ENCODE assay signal across 12 mouse cellular contexts in genomic region chr14:30530726-30531269, GRCm38 (mm10). TPM values are rescaled to one million over a fixed set of nuclear protein-coding genes. Genes with fewer than 3 reads are reported as not detected.
DNase-seq lines count a peak whose midpoint lies in the region; ATAC-seq and TF ChIP-seq lines count a peak whose summit lies in the region.
"Had no signal": no experiment of that assay in that cellular context is flagged by ENCODE, and none has a peak within 500 bp of the region (broad histone marks: within the 10 kb centered on the region; RNA-seq: fewer than 3 reads in every experiment).

No protein-coding gene starts in this region.

- peaks cover 11% of the 10 kb centered on the region; the same call in 1 of the 2 replicates for H3K36me3 ChIP-seq in hindbrain, embryonic 15.5 days
- H3K36me3 ChIP-seq in hindbrain, embryonic 12.5 days, result peaks cover 27% of the 10 kb centered on the region
- no peaks in the 10 kb centered on the region; the same call in 1 of the 2 replicates for H3K36me3 ChIP-seq in ES-Bruce4 (ENCODE audit: control insufficient read depth, insufficient read depth, low read length, poor library complexity, severe bottlenecking)
- H3K36me3 ChIP-seq in kidney, embryonic 16.5 days (ENCODE audit: insufficient read depth, low read length), result peaks cover 21% of the 10 kb centered on the region

- no peaks in the 10 kb centered on the region for H3K27me3 ChIP-seq in hindbrain, embryonic 15.5 days
- H3K27me3 ChIP-seq in hindbrain, embryonic 12.5 days, result no peaks in the 10 kb centered on the region
- H3K27me3 ChIP-seq in ES-Bruce4 (ENCODE audit: control insufficient read depth, insufficient read depth, low read length, poor library complexity, severe bottlenecking), result no peaks in the 10 kb centered on the region
- no peaks in the 10 kb centered on the region for H3K27me3 ChIP-seq in Patski
- H3K27me3 ChIP-seq in kidney, embryonic 16.5 days (ENCODE audit: insufficient read depth, low read length), result no peaks in the 10 kb centered on the region
- H3K27me3 ChIP-seq: neural tube, embryonic 12.5 days had no signal

- H3K4me2 ChIP-seq in hindbrain, embryonic 15.5 days, result no peak overlapping the region
- H3K4me2 ChIP-seq in hindbrain, embryonic 12.5 days (replicated peaks), result no peak overlapping the region
- H3K4me2 ChIP-seq in kidney, embryonic 16.5 days (replicated peaks; ENCODE audit: low read depth, low read length), result no peak overlapping the region
- H3K4me2 ChIP-seq: neural tube, embryonic 12.5 days had no signal

- CTCF ChIA-PET in Patski (lab: Charles Lee), result interaction anchor here (0.9 to 1.5 kb wide), 5 partner anchors 8 to 41 kb away, joined by 3 to 4 read pairs (median 3); no protein-coding TSS in a partner anchor

- TF ChIP-seq CTCF in ES-Bruce4 (IDR thresholded peaks at IDR 0.05; ENCODE audit: low read depth, low read length), result no peak
- no peak for TF ChIP-seq CTCF in Patski (IDR thresholded peaks at IDR 0.05)

- TF ChIP-seq EP300 in ES-Bruce4 (IDR thresholded peaks at IDR 0.05; ENCODE audit: insufficient read depth, low read depth, low read length), result 0 out of 2 replicates have a peak, but pooled peaks have one; percentile 54

- peak; percentile 91 for DNase-seq in Patski (ENCODE audit: low read depth, low spot score)
- no peak for DNase-seq in embryo, embryonic 11 days
- no peak for DNase-seq in B cell, adult 2 months
- DNase-seq: liver, postnatal 0 days; spleen, adult 18-20 months had no signal

- ATAC-seq in hindbrain, embryonic 15.5 days (ENCODE audit: low FRiP score, low read depth), result 0 out of 2 replicates have a peak, but pooled peaks have one; percentile 30
- ATAC-seq in hindbrain, embryonic 12.5 days (ENCODE audit: low FRiP score), result no peak
- peak; percentile 87 for ATAC-seq in Patski
- ATAC-seq in kidney, embryonic 16.5 days (ENCODE audit: low FRiP score, low TSS enrichment), result peak; percentile 87
- no peak for ATAC-seq in granulocyte monocyte progenitor cell, adult 5-6 weeks (replicated peaks; ENCODE audit: poor library complexity, severe bottlenecking)
- ATAC-seq: inflammation-experienced regulatory T-cells, adult 6 months; liver, postnatal 0 days had no signal

- WGBS in hindbrain, embryonic 15.5 days, result 44% methylated on average over 8 of the region's 8 CpGs
- whole genome bisulfite sequencing in hindbrain, embryonic 12.5 days, result 70% methylated on average over 8 of the region's 8 CpGs
- 44% methylated on average over 8 of the region's 8 CpGs for WGBS in kidney, embryonic 16.5 days

- in situ Hi-C loops in Patski (cut with MboI; ENCODE audit: low pct_unique_long_range_greater_than_20kb), result no loop called here

- no peak overlapping the region for H3K9ac ChIP-seq in hindbrain, embryonic 15.5 days
- no peak overlapping the region for H3K9ac ChIP-seq in hindbrain, embryonic 12.5 days
- H3K9ac ChIP-seq in ES-Bruce4 (ENCODE audit: low read depth, poor library complexity, severe bottlenecking), result peak overlapping the region; percentile 47
- H3K9ac ChIP-seq in kidney, embryonic 16.5 days (replicated peaks; ENCODE audit: low read length), result 0 out of 2 replicates have a peak overlapping the region, but pooled peaks have one; percentile 3
- H3K9ac ChIP-seq: liver, postnatal 0 days; neural tube, embryonic 12.5 days had no signal

- no peak overlapping the region for H3K27ac ChIP-seq in hindbrain, embryonic 15.5 days (replicated peaks)
- no peak overlapping the region for H3K27ac ChIP-seq in hindbrain, embryonic 12.5 days
- H3K27ac ChIP-seq in ES-Bruce4 (ENCODE audit: insufficient read depth, low read length), result peak overlapping the region; percentile 85
- H3K27ac ChIP-seq in kidney, embryonic 16.5 days (ENCODE audit: low read length), result peak overlapping the region; percentile 48
- H3K27ac ChIP-seq: neural tube, embryonic 12.5 days had no signal

- TF ChIP-seq POLR2A in ES-Bruce4 (IDR thresholded peaks at IDR 0.05; ENCODE audit: insufficient read depth, low read length), result no peak

- H3K4me3 ChIP-seq in hindbrain, embryonic 15.5 days, result no peak overlapping the region
- H3K4me3 ChIP-seq in hindbrain, embryonic 12.5 days, result no peak overlapping the region
- H3K4me3 ChIP-seq in ES-Bruce4 (ENCODE audit: low read depth, low read length), result peak overlapping the region; percentile 30
- no peak overlapping the region for H3K4me3 ChIP-seq in kidney, embryonic 16.5 days (ENCODE audit: low read length)
- H3K4me3 ChIP-seq: neural tube, embryonic 12.5 days had no signal

- peaks cover 8% of the 10 kb centered on the region for H3K4me1 ChIP-seq in hindbrain, embryonic 15.5 days (replicated peaks)
- no peaks in the 10 kb centered on the region for H3K4me1 ChIP-seq in hindbrain, embryonic 12.5 days
- peaks cover 3% of the 10 kb centered on the region for H3K4me1 ChIP-seq in ES-Bruce4 (ENCODE audit: control insufficient read depth, insufficient read depth, low read length)
- peaks cover 8% of the 10 kb centered on the region; the same call in 1 of the 2 replicates for H3K4me1 ChIP-seq in kidney, embryonic 16.5 days (ENCODE audit: insufficient read depth, low read length)
- H3K4me1 ChIP-seq: neural tube, embryonic 12.5 days had no signal

- POLR2A ChIA-PET in Patski (lab: Charles Lee), result no interaction called here

- H3K9me3 ChIP-seq in hindbrain, embryonic 15.5 days, result no peaks in the 10 kb centered on the region
- H3K9me3 ChIP-seq in hindbrain, embryonic 12.5 days (replicated peaks), result no peaks in the 10 kb centered on the region
- no peaks in the 10 kb centered on the region for H3K9me3 ChIP-seq in ES-Bruce4 (replicated peaks; ENCODE audit: control insufficient read depth, insufficient read depth, low read length, poor library complexity, severe bottlenecking)
- no peaks in the 10 kb centered on the region; the same call in 1 of the 2 replicates for H3K9me3 ChIP-seq in kidney, embryonic 16.5 days (ENCODE audit: low read length)
- H3K9me3 ChIP-seq: neural tube, embryonic 12.5 days had no signal

RNA-seq across cellular contexts. Expression of gene Tkt, which starts 17.4 kb away (rescaled TPM):
- polyA plus RNA-seq in hindbrain, embryonic 15.5 days (2015; fragmentation: Nextera tagmentation; extraction: Ambion mirVana), result 278 and 288 TPM in 2 replicates
- 210 and 216 TPM in 2 replicates for polyA plus RNA-seq in hindbrain, embryonic 12.5 days (2016; fragmentation: Nextera tagmentation; extraction: Ambion mirVana)
- polyA plus RNA-seq in ES-Bruce4 (2011; ENCODE audit: insufficient read depth, insufficient read length, low read depth, missing spikeins) (794 and 868 TPM in 2 replicates), Patski (2021) (543 TPM)
- polyA plus RNA-seq in kidney, embryonic 16.5 days (2015; fragmentation: Nextera tagmentation; extraction: Ambion mirVana), result 314 TPM in 2 replicates
- 628 and 659 TPM in 2 replicates for total RNA-seq in granulocyte monocyte progenitor cell, adult 5-6 weeks (2014; fragmentation: Nextera tagmentation)
- 773 and 843 TPM in 2 replicates for total RNA-seq in granulocyte monocyte progenitor cell, adult 5-6 weeks (2017)

RNA-seq across cellular contexts. Expression of gene Cacna1d, which starts 39.5 kb away (rescaled TPM):
- 8.3 and 10.7 TPM in 2 replicates for polyA plus RNA-seq in hindbrain, embryonic 15.5 days (2015; fragmentation: Nextera tagmentation; extraction: Ambion mirVana)
- polyA plus RNA-seq in hindbrain, embryonic 12.5 days (2016; fragmentation: Nextera tagmentation; extraction: Ambion mirVana), result 3.1 and 4.5 TPM in 2 replicates
- polyA plus RNA-seq in ES-Bruce4 (2011; ENCODE audit: insufficient read depth, insufficient read length, low read depth, missing spikeins) (0.18 and 0.24 TPM in 2 replicates), Patski (2021) (0.05 TPM)
- polyA plus RNA-seq in kidney, embryonic 16.5 days (2015; fragmentation: Nextera tagmentation; extraction: Ambion mirVana), result 3.0 and 3.3 TPM in 2 replicates
- not detected in 2 replicates for total RNA-seq in granulocyte monocyte progenitor cell, adult 5-6 weeks (2014; fragmentation: Nextera tagmentation)
- 0.10 and 0.56 TPM in 2 replicates for total RNA-seq in granulocyte monocyte progenitor cell, adult 5-6 weeks (2017)

RNA-seq across cellular contexts. Expression of gene Dcp1a, which starts 51.5 kb away (rescaled TPM):
- polyA plus RNA-seq in hindbrain, embryonic 15.5 days (2015; fragmentation: Nextera tagmentation; extraction: Ambion mirVana), result 16.2 and 18.3 TPM in 2 replicates
- 29.2 and 30.6 TPM in 2 replicates for polyA plus RNA-seq in hindbrain, embryonic 12.5 days (2016; fragmentation: Nextera tagmentation; extraction: Ambion mirVana)
- polyA plus RNA-seq in ES-Bruce4 (2011; ENCODE audit: insufficient read depth, insufficient read length, low read depth, missing spikeins), result 52.2 and 54.6 TPM in 2 replicates
- polyA plus RNA-seq in Patski (2021), result 19.6 TPM
- 28.3 and 32.1 TPM in 2 replicates for polyA plus RNA-seq in kidney, embryonic 16.5 days (2015; fragmentation: Nextera tagmentation; extraction: Ambion mirVana)
- total RNA-seq in granulocyte monocyte progenitor cell, adult 5-6 weeks (2014; fragmentation: Nextera tagmentation), result 27.1 and 38.2 TPM in 2 replicates
- total RNA-seq in granulocyte monocyte progenitor cell, adult 5-6 weeks (2017), result 19.2 and 35.0 TPM in 2 replicates

Comparison
In these comparisons a context has a peak if more than half of its experiments do, and no peak if none do; other contexts are left out.
1. ATAC-seq: peak in hindbrain, embryonic 15.5 days (single experiment), Patski (single experiment) and kidney, embryonic 16.5 days (single experiment); none in hindbrain, embryonic 12.5 days (single experiment) and granulocyte monocyte progenitor cell, adult 5-6 weeks (single experiment).
2. H3K27ac ChIP-seq: peak in ES-Bruce4 (single experiment) and kidney, embryonic 16.5 days (single experiment); none in hindbrain, embryonic 15.5 days (single experiment) and hindbrain, embryonic 12.5 days (single experiment).
3. H3K9ac ChIP-seq: peak in ES-Bruce4 (single experiment) and kidney, embryonic 16.5 days (single experiment); none in hindbrain, embryonic 15.5 days (single experiment) and hindbrain, embryonic 12.5 days (single experiment).